Mouse (Mus musculus): ENCODE data around the gene Dhh. TPM values are rescaled to one million over a fixed set of nuclear protein-coding genes. Genes with fewer than 3 reads are reported as not detected.

The Dhh gene
- polyA plus RNA-seq, 1 experiment: 2.1 TPM

GRCm38 (mm10) chr15:98851229-98851818 lies 47.0 kb downstream of the Dhh start:
- DNase-seq (ENCODE audit: low read depth): no peak

- no peak for DNase-seq (ENCODE audit: low read depth)
Measured at GRCm38 (mm10) chr15:98850668-98851067, 47.7 kb downstream of the Dhh start.

GRCm38 (mm10) chr15:98849956-98850600 lies 48.3 kb downstream of the Dhh start:
- DNase-seq (ENCODE audit: low read depth): no peak

DNA sequence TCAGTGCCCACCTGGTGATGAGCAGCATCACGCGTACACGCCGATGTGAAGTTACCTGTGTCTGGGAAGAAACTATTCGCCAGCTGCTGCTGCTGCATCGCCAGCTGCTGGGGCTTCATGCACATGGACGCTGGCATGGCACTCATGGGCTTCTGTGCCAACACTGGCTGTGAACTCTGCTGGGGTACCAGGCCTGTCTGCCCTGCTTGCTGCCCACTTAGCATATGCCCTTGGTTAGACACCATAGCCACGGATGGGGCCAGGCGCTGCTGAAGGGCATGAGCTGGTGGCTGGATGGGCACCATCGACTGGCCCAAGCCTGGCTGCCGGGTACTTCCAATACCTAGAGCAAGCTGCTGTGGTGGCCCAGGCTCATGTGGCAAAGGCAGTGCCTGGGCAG lies 49.2 kb downstream of the Dhh start:
- DNase-seq (ENCODE audit: low read depth): no peak

GRCm38 (mm10) chr15:98846140-98846539 lies 52.2 kb downstream of the Dhh start:
- no peak for DNase-seq (ENCODE audit: low read depth)

GRCm38 (mm10) chr15:98845149-98845548 lies 53.2 kb downstream of the Dhh start:
- no peak for DNase-seq (ENCODE audit: low read depth)

- no peak for DNase-seq (ENCODE audit: low read depth)
Measured at GRCm38 (mm10) chr15:98843595-98844223, 54.6 kb downstream of the Dhh start.

Other genes with a start within 250 kb of the Dhh start
- gene Ddx23, start 235.6 kb downstream of the Dhh start, polyA plus RNA-seq (2012; rRNA removed): 30.2 and 31.3 TPM in 2 replicates
- 2.6 and 4.8 TPM in 2 replicates for gene Rnd1, start 221.1 kb downstream of the Dhh start, polyA plus RNA-seq (2012; rRNA removed)
- gene Ccdc65, start 190.3 kb downstream of the Dhh start, polyA plus RNA-seq (2012; rRNA removed): 0.73 and 1.6 TPM in 2 replicates
- 59.6 and 73.5 TPM in 2 replicates for gene Fkbp11, start 170.3 kb downstream of the Dhh start, polyA plus RNA-seq (2012; rRNA removed)
- gene Arf3, start 135.3 kb downstream of the Dhh start, polyA plus RNA-seq (2012; rRNA removed): 149 and 209 TPM in 2 replicates
- gene Wnt10b, start 120.4 kb downstream of the Dhh start, polyA plus RNA-seq (2012; rRNA removed): 2.7 and 3.7 TPM in 2 replicates
- gene Wnt1, start 108.7 kb downstream of the Dhh start, polyA plus RNA-seq (2012; rRNA removed): 0.05 TPM in 1 of 2 replicates, not detected in the other
- gene Ddn, start 89.0 kb downstream of the Dhh start, polyA plus RNA-seq (2012; rRNA removed): 0.05 and 0.11 TPM in 2 replicates
- gene Prkag1, start 67.0 kb downstream of the Dhh start, polyA plus RNA-seq (2012; rRNA removed): 83.3 and 101 TPM in 2 replicates
- 14.9 and 24.3 TPM in 2 replicates for gene Kmt2d, start 27.3 kb downstream of the Dhh start, polyA plus RNA-seq (2012; rRNA removed)
- gene Rhebl1, start 4.0 kb downstream of the Dhh start, polyA plus RNA-seq (2012; rRNA removed): 1.8 and 3.2 TPM in 2 replicates
- 37.5 and 42.9 TPM in 2 replicates for gene Lmbr1l, start 19.7 kb upstream of the Dhh start, polyA plus RNA-seq (2012; rRNA removed)
- 1,607 and 3,142 TPM in 2 replicates for gene Tuba1b, start 36.0 kb upstream of the Dhh start, polyA plus RNA-seq (2012; rRNA removed)
- 1.2 and 151 TPM in 2 replicates for gene Gm49450, start 55.0 kb upstream of the Dhh start, polyA plus RNA-seq (2012; rRNA removed)
- gene Tuba1a, start 55.2 kb upstream of the Dhh start, polyA plus RNA-seq (2012; rRNA removed): 538 and 2,258 TPM in 2 replicates
- 213 and 263 TPM in 2 replicates for gene Tuba1c, start 131.4 kb upstream of the Dhh start, polyA plus RNA-seq (2012; rRNA removed)
- gene Prph, start 156.6 kb upstream of the Dhh start, polyA plus RNA-seq (2012; rRNA removed): 0.06 and 0.32 TPM in 2 replicates
- gene Troap, start 176.0 kb upstream of the Dhh start, polyA plus RNA-seq (2012; rRNA removed): 2.3 and 3.0 TPM in 2 replicates
- 1.8 and 2.1 TPM in 2 replicates for gene C1ql4, start 189.3 kb upstream of the Dhh start, polyA plus RNA-seq (2012; rRNA removed)
- 5.8 and 7.6 TPM in 2 replicates for gene Dnajc22, start 194.6 kb upstream of the Dhh start, polyA plus RNA-seq (2012; rRNA removed)
- 14.7 and 15.2 TPM in 2 replicates for gene Spats2, start 227.4 kb upstream of the Dhh start, polyA plus RNA-seq (2012; rRNA removed)

Data from gonadal fat pad, adult 2 months (tissue).